Mouse (Mus musculus): ENCODE measurements around the gene Gal3st2. TPM values are rescaled to one million over a fixed set of nuclear protein-coding genes. Genes with fewer than 3 reads are reported as not detected.
A peak's percentile ranks its signal among the peaks of the same experiment; 100 is the strongest.
"Not testable (repeated sequence)": the region's sequence is repeated elsewhere in the genome, so short reads cannot be mapped to it uniquely, and the experiment has no call there.

Gal3st2 gene
- total RNA-seq, 4 experiments from 2014 or later, result 0.13 to 0.14 TPM; not detected in 2

DNA sequence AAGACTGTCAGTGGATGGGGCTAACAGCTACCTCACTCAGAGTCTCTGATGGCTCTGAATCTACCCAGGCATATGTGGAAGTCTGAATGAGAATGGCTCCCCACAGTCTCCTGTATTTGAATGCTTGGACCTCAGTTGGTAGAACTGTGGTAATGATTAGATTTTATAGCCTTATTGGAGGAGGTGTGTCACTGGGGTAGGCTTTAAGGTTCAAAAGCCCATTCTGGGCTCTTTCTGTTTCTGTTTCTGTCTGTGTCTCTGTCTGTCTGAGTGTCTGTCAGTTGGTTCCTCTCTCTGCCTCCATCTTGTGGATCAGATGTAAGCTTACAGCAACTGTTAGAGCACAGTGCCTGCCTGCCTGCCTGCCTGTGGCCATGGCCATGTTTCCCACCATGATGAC is 1.5 kb upstream of the Gal3st2 start:
- no peak for DNase-seq (ENCODE audit: low spot score in 2 of 2)

DNA sequence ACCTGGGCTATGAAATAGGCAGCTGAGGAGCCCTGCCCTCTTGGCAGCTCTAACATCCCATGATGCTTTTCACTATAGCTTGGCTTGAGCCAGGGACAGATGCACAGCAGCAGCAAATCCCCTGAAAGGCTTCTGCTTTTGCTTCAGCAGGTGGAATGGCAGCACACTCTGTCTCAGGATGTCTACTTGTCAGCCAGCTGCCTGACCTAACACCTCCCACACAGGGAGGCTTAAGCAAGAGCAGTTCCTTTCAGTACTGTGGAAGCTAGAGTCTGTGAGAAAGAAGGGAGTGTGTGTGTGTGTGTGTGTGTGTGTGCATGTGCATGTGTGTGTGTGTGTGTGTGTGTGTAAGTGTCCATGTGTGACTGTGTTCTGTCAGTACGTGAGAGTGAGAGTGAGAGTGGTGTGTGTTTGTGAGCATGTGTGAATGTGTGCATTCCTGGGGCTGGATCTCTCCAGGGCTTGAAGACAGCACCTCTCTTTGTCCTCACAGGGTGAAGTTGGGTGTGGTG is 10.5 kb downstream of the Gal3st2 start:
- DNase-seq (ENCODE audit: low spot score in 2 of 2), result not testable (repeated sequence)

DNA sequence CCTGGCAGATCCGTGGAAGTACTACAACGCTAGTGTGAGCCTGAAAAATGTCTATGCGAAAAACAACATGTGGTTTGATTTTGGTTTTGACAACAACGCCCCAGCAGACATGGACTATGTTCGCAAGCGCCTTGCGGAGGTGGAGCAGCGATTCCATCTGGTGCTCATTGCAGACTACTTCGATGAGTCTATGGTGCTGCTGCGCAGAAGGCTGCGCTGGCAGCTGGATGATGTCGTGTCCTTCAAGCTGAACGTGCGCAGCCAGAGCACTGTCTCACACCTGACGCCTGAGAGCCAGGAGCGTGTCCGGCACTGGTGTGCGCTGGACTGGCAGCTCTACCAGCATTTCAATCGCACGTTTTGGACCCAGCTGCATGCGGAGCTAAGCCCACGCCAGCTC is 13.3 kb downstream of the Gal3st2 start:
- peak in 1 of 2 experiments; percentile 23 for DNase-seq (ENCODE audit: low spot score in 2 of 2)

DNA sequence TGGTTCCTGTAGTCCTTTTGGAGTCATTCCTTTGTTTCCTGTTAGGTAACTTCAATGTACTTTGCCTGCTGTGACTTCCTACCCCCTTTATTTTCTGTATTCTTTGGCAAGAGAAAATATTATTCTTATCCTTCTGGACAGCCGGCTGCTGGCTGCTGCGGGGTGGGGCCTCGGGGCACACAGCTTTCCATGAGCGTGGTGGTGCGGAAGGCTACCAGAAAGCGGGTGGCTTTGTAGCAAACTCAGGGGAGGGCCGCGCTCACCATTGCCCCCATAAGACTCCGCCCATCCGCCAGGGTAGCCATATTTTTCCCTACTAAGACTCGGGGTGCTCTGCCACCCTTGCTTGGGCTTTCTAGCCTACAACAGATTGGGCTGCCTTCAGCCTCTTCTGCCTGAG is 20.7 kb downstream of the Gal3st2 start:
- not testable (repeated sequence) for DNase-seq (ENCODE audit: low spot score in 2 of 2)

DNA sequence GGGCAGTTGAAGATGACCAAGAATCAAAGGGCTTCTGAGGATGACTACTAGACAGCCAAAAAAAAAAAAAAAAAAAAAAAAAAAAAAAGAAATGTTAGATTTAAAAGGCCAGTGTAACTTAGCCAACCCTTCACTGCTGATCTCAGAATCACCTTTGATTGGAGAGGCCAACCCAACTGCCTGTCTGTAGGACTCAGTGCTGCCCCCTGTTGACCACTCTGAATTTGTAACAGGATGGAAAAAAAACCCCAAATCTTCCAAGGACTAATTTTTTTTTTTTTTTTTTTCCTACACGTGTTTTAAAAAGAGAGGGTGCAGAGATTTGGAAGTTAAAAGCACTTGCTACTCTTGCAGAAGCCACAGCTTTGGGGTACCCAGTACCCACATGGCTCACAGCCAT is 29.8 kb downstream of the Gal3st2 start:
- not testable (repeated sequence) for DNase-seq (ENCODE audit: low spot score in 2 of 2)

DNA sequence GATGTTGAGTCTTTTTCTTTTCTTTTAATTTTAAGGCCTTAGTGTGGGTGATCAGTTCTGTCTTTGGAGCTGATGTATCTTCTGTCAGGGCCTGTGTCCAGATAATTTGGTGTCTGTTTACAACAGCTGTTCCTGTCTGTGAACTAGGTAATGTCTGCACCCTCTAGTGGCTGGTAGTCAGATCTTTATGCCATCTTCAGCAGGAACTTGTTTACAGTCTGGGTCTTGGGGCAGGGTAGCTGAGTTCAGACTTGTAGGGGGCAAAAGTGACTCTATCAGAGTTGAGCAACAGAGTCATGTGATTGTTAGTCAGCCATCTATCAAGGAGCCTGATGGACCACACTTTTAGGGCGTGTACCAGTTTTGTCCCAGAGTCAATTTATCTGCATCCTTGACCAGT is 36.3 kb downstream of the Gal3st2 start:
- not testable (repeated sequence) for DNase-seq (ENCODE audit: low spot score in 2 of 2)

DNA sequence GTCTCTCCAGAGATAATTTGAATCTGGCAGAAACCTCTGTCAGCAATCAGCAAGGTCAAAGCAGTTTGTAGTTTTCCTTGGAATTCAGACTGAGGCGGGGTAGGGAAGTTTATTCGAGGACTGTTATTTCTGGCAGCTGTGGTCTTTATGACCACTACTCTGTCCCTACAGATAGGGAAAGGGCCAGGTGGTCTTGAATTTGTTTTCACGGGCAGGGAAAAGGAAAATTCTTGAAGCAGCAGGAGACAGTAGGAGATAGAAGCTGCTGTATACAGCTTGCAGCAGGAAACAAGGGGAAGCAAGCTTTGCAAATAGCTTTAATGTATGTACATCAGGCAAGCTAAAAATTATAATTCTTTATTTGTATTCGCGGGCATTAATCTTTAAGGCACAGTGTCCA is 40.2 kb downstream of the Gal3st2 start:
- not testable (repeated sequence) for DNase-seq (ENCODE audit: low spot score in 2 of 2)

DNA sequence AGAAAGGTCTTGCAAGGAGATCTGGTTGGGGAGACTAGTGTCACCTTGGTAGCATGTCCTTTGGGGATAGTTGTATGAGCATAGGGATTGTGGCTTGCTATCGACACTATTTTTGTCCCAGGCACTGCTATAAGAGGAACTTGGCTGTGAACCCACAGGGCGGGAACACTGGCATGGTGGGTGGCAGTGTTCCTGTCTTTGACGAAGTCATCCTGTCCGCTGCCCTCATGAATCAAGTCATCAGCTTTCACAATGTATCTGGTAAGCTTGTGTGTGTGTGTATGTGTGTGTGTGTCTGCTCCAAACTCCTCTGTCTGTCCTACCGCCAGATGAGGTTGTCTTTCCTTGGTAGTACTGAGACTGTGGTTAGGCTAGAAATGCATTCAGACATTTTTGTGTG is 45.6 kb downstream of the Gal3st2 start:
- DNase-seq (ENCODE audit: low spot score in 2 of 2), result not testable (repeated sequence)

DNA sequence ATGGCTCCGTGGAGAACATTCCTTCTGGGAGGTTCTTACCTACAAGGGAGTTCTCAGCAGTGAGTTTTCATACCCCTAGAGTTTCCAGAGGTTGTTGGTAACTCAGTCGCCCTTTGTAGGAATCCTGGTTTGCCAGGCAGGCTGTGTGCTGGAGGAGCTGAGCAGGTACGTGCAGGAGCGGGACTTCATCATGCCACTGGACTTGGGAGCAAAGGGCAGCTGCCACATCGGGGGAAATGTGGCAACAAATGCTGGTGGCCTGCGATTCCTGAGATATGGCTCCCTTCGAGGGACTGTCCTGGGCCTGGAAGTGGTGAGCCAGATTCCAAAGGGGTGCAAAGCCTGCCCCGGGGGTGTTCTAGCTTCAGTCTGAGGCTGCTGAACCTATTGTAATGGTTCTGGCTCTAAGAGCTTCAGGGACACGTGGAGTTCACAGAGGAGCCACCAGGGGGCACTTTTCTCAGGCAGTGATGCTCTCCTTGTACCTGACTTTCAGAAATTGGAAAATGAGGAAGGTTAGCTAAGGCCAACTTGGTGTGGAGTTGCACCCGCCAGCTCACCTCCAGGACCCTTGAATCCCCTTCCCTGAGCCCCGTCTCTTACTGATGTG is 48.0 kb downstream of the Gal3st2 start:
- not testable (repeated sequence) for DNase-seq (ENCODE audit: low spot score in 2 of 2)

DNA sequence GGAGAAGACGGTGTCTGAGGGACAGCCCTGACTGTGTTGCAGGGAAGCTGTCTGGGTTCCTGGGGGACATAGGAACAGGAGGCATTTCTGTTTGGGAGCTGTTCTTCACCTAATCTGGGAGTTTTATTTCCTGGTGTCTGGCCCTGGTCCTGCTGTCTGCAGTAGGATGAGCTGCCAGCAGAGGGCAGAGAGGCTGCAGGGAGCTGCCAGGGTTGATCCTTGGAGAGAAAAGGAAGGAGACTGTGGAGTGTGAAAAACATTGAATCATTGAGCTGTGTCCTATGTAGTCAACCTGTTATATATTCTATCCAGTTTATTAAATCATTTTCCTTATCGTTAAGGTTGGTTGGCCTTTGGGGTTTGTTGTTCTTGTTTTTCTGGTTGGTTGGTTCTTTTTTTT is 50.8 kb downstream of the Gal3st2 start:
- not testable (repeated sequence) for DNase-seq (ENCODE audit: low spot score in 2 of 2)

DNA sequence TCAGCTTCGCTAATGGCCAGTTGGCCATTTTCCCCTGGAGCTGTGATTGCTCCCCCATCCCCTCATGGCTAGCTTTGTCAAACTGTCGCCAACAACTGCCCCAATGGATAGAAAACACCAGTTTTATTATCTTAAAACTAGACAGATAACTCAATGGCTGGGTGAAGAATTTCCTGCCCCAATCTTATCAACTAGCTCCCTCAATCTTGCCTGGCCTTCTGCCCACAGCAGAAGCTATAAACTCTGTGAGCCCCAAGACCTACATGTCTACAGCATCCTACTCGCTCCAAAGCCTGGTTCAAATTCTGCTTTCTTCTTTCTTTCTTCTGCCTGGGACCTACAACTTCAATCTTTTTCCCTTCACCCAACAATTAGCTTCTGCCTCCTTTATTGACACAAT is 56.1 kb downstream of the Gal3st2 start:
- DNase-seq (ENCODE audit: low spot score in 2 of 2), result not testable (repeated sequence)

DNA sequence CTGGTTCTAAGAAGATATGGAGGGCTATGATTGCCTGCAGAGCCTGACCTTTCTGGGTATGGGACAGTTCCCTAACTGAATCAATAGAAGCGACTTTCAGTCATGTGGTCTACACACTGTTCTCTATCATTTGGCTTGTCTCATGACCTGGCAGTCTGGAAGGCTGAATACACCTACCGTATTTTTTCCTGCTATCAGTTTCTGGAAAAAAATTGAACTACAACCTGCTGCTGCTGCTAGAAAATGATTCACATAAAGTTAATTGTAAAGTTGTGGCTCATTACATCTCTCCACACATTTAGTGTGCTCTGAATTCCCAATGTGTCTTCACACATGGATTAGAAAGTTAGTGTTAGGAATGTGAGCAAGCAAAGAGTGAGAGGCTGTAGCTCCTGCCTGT is 56.9 kb downstream of the Gal3st2 start, which contains the start of gene Gal3st2b:
Gene Gal3st2b, plus strand, starts transcription at position 301 of the 400 bp plus-strand sequence.
- not testable (repeated sequence) for DNase-seq (ENCODE audit: low spot score in 2 of 2)

DNA sequence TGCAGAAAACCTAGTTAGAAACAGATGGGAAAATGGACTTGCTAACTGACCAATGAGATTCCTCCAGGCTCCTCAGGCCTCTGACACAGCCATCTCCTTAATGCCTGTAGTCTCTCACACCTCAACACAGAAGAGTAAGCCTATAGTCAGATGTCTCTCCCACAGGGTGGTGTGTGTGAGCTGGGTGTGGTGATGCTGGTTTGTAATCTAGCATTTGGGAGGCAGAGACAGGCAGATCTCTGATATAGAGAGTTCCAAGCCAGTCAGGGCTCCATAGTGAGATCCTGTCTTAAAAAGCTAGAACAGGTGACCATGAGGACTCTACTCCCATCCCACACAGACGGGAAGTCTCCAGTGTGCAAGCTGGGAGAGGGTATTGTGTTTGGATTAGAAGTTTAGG is 57.7 kb downstream of the Gal3st2 start:
- DNase-seq (ENCODE audit: low spot score in 2 of 2), result not testable (repeated sequence)

DNA sequence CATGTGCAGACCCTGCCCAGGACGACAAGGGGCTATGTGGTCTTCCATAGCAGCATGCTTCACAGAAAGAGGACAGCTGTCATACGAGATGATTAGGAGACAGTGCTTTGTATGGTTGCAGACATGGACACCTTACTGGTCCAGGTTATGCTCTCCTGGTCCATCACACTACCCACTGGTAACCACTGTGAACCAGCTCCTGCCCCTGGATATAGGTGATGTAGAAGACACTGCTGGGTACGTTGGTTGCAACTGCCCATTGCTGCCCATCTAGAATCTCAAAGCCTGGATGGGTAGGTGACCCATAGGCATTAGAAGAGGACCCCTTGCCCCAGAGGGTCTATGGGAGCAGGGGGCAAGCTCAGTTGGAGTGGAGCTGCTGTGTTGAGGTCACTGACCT is 58.2 kb downstream of the Gal3st2 start:
- DNase-seq (ENCODE audit: low spot score in 2 of 2), result not testable (repeated sequence)

DNA sequence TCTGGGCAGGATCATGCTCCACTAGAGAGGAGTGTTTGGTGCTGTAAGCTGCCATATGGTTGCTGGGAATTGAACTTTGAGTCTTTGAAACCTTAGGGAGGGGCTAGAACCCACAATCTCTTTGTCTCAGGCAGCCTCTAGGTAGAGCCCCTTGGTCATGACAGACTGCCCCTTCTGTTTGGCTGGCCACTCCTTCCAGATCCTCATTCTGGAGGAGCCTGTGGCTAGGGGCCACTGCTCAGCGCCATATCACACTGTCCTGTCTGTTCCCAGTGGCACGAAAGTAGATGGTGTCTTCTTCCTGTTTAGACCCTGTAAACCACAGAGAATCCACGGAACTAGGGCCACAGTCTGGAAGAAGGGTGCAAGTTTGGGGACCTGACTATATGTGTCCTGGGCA is 61.5 kb downstream of the Gal3st2 start:
- not testable (repeated sequence) for DNase-seq (ENCODE audit: low spot score in 2 of 2)

DNA sequence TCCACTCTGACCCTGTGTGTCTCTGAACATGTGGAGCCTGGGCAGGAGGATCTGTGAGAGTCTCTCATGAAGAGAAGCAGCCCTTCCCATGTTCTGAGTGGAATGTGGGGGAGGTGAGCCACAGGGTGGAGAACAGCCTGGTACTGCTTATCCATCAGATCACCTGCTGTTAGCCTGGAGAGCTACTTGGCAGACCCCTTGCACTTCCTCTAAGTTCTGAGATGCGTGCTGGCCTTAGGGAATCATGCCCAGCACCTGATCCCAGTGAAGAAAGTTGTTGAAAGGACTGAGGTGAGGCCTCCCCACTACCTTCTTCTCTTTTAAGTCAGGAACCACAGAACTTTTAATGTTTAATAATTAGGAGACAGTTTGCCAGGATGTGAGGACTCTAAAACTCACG is 62.0 kb downstream of the Gal3st2 start:
- DNase-seq (ENCODE audit: low spot score in 2 of 2), result not testable (repeated sequence)

Other genes with a start within 250 kb of the Gal3st2 start
- 100 to 1,000 TPM; 350 to 369 (median 358) TPM for gene Stk25, start 202.6 kb upstream of the Gal3st2 start, total RNA-seq (2022)
- 10 to 100 TPM; 26.6 to 35.9 (median 30.8) TPM for gene Bok, start 175.6 kb upstream of the Gal3st2 start, total RNA-seq (2022)
- gene Atg4b, start 109.8 kb upstream of the Gal3st2 start, total RNA-seq (2022), result 10 to 100 TPM; 77.7 to 85.0 (median 79.6) TPM
- 10 to 100 TPM; 33.6 to 45.6 (median 42.1) TPM for gene Thap4, start 106.4 kb upstream of the Gal3st2 start, total RNA-seq (2022)
- gene Dtymk, start 59.4 kb upstream of the Gal3st2 start, total RNA-seq (2022), result 10 to 100 TPM; 45.2 to 50.9 (median 46.1) TPM
- gene Ing5, start 57.3 kb upstream of the Gal3st2 start, total RNA-seq (2022), result 10 to 100 TPM; 11.8 to 14.5 (median 13.9) TPM
- 10 to 100 TPM; 11.0 to 18.3 (median 15.6) TPM for gene D2hgdh, start 36.4 kb upstream of the Gal3st2 start, total RNA-seq (2022)
- gene Gal3st2b, start 57.0 kb downstream of the Gal3st2 start, total RNA-seq (2022), result under 1 TPM; 0.16 to 0.41 (median 0.34) TPM
- under 1 TPM in 2 of 4 experiments, not detected in 2; 0.07 to 0.12 TPM for gene Gal3st2c, start 129.2 kb downstream of the Gal3st2 start, total RNA-seq (2022)
- gene Neu4, start 159.1 kb downstream of the Gal3st2 start, total RNA-seq (2022), result 1 to 10 TPM; 4.7 to 9.3 (median 6.2) TPM
- 1 to 10 TPM in 2 of 4 experiments, under 1 TPM in 1, not detected in 1; 0.49 to 3.6 (median 2.9) TPM for gene Pdcd1, start 191.2 kb downstream of the Gal3st2 start, total RNA-seq (2022)

Measured in left cerebral cortex, adult 8-10 months (tissue).